Mouse (Mus musculus): ENCODE data around the gene Etl4. TPM values are rescaled to one million over a fixed set of nuclear protein-coding genes. Genes with fewer than 3 reads are reported as not detected.

Etl4 gene
- polyA plus RNA-seq, 1 experiment from 2014 or later, result 5.9 TPM

GRCm38 (mm10) chr2:20520636-20521595 is 611.3 kb downstream of the Etl4 start:
- Histone ChIP-seq H3K4me3 (ENCODE audit: inconsistent target) (no peak overlapping the region), H3K79me2 (ENCODE audit: inconsistent target) (no peaks in the 10 kb centered on the region), H3K36me3 (ENCODE audit: inconsistent target) (no peaks in the 10 kb centered on the region), H3K27ac (no peak overlapping the region)
- 41% methylated on average over 23 of the region's 23 CpGs for WGBS (ENCODE audit: missing documents)

DNA sequence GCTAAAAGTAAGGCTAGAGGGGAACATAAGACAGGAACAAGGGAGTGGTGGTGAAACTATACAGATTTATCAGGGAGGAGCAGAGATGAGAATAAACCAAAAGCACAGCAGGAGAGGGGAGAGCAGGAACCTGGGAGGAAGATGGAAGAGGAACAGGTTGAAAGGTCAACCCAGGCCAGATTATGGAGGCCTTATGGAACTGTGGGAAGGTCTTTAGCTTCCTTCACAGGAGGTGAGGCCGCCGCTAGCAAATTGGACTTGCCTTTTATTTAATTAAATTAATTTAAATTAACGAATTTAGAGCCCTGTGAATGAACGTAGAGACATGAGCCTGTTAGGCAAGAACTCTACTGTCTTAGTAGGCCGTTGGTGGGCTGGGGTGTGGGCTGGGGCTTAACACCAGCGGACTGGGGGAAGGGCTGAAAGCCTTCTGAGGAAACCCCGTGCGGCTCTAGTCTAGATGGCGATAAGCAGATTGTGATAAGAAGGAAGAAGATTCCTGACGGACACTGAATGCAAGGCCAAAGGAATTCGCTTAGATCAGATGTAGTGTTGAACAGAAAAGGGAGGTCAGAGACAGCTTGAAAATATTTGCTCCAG is 612.2 kb downstream of the Etl4 start:
- 89% methylated on average over 10 of the region's 11 CpGs for WGBS (ENCODE audit: missing documents)
- Histone ChIP-seq H3K4me3 (ENCODE audit: inconsistent target) (no peak overlapping the region), H3K27ac (no peak overlapping the region), H3K36me3 (ENCODE audit: inconsistent target) (no peaks in the 10 kb centered on the region), H3K79me2 (ENCODE audit: inconsistent target) (no peaks in the 10 kb centered on the region)

DNA sequence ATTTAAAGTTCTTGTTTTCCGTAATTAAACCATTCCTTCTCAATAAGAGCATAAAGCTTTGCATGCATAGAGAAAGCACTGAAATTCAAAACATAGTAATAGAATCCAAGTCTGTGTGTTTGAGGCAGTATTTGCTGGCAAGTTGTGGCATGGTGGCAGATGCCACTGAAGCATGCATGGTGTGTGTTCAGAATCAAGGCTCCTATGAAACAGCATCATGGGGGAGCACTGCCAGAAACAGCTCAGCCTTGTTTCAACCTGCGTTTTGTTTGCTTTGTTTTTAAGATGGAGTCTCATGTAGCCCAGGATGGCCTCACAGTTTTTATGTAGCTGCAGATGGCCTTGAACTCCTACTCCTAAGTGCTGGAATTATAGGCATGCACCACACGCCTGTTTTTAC is 614.1 kb downstream of the Etl4 start:
- H3K79me2 ChIP-seq (ENCODE audit: inconsistent target), result no peaks in the 10 kb centered on the region
- H3K4me3 ChIP-seq (ENCODE audit: inconsistent target), result no peak overlapping the region
- no peak overlapping the region for H3K27ac ChIP-seq
- H3K36me3 ChIP-seq (ENCODE audit: inconsistent target), result no peaks in the 10 kb centered on the region
- 87% methylated on average over 3 of the region's 3 CpGs for WGBS (ENCODE audit: missing documents)

GRCm38 (mm10) chr2:20525879-20526593 is 616.5 kb downstream of the Etl4 start:
- 72% methylated on average over 4 of the region's 4 CpGs for WGBS (ENCODE audit: missing documents)
- H3K79me2 ChIP-seq (ENCODE audit: inconsistent target), result no peaks in the 10 kb centered on the region
- no peak overlapping the region for H3K4me3 ChIP-seq (ENCODE audit: inconsistent target)
- no peak overlapping the region for H3K27ac ChIP-seq
- H3K36me3 ChIP-seq (ENCODE audit: inconsistent target), result no peaks in the 10 kb centered on the region

GRCm38 (mm10) chr2:20526856-20527255 is 617.3 kb downstream of the Etl4 start:
- Histone ChIP-seq H3K4me3 (ENCODE audit: inconsistent target) (no peak overlapping the region), H3K79me2 (ENCODE audit: inconsistent target) (no peaks in the 10 kb centered on the region), H3K27ac (no peak overlapping the region), H3K36me3 (ENCODE audit: inconsistent target) (no peaks in the 10 kb centered on the region)
- WGBS (ENCODE audit: missing documents), result 92% methylated on average over 3 of the region's 3 CpGs

- Histone ChIP-seq H3K27ac (no peak overlapping the region), H3K4me3 (ENCODE audit: inconsistent target) (no peak overlapping the region), H3K79me2 (ENCODE audit: inconsistent target) (no peaks in the 10 kb centered on the region), H3K36me3 (ENCODE audit: inconsistent target) (no peaks in the 10 kb centered on the region)
- WGBS (ENCODE audit: missing documents), result 39% methylated on average over 3 of the region's 3 CpGs
Observed at GRCm38 (mm10) chr2:20532623-20533022, 623.0 kb downstream of the Etl4 start.

- Histone ChIP-seq H3K27ac (no peak overlapping the region), H3K4me3 (ENCODE audit: inconsistent target) (no peak overlapping the region), H3K36me3 (ENCODE audit: inconsistent target) (no peaks in the 10 kb centered on the region), H3K79me2 (ENCODE audit: inconsistent target) (no peaks in the 10 kb centered on the region)
- WGBS (ENCODE audit: missing documents), result 87% methylated on average over 3 of the region's 6 CpGs
Observed at GRCm38 (mm10) chr2:20537785-20538184, 628.2 kb downstream of the Etl4 start.

DNA sequence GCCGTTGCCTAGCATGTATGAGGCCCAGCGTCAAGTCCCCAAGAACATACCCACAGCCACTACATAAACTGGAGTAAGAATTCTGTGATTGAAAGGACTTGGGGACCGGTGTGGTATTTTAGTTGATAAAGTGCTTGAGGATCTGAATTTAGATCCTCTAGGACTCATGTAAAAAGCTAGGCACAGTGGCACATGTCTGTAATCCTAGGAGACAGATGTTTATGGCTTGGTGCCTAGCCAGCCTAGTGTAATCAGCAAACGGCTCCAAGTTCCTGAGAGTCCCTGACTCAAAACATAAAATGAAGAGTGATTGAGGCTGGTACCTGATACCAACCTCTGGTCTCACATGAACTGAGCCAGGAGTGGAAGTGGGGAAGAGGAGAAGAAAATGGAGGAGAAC is 629.3 kb downstream of the Etl4 start:
- H3K36me3 ChIP-seq (ENCODE audit: inconsistent target), result no peaks in the 10 kb centered on the region
- 87% methylated on average over 4 of the region's 4 CpGs for WGBS (ENCODE audit: missing documents)
- H3K27ac ChIP-seq, result no peak overlapping the region
- no peak overlapping the region for H3K4me3 ChIP-seq (ENCODE audit: inconsistent target)
- H3K79me2 ChIP-seq (ENCODE audit: inconsistent target), result no peaks in the 10 kb centered on the region

GRCm38 (mm10) chr2:20541261-20541660 is 631.7 kb downstream of the Etl4 start:
- Histone ChIP-seq H3K27ac (no peak overlapping the region), H3K4me3 (ENCODE audit: inconsistent target) (no peak overlapping the region), H3K79me2 (ENCODE audit: inconsistent target) (no peaks in the 10 kb centered on the region), H3K36me3 (ENCODE audit: inconsistent target) (no peaks in the 10 kb centered on the region)

DNA sequence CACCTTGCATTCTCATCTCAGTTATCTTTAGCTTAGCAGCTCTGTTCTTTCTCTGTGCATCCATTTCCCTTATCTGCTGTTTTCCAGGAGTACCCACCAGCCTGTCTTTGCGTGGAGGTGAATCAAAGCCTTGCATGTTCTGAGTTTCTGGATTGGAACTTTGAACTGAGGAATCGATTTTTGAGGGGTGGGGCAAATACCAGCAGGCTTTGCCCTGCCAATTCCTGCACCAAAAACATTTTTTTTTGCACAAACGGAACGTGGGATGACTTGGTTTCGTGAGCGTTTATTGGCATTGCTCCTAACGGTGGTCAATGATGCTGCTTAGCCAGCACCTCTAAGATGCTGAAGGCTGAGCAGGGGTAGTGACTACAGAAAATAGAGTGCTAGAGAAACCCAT is 632.7 kb downstream of the Etl4 start:
- Histone ChIP-seq H3K79me2 (ENCODE audit: inconsistent target) (no peaks in the 10 kb centered on the region), H3K27ac (no peak overlapping the region), H3K4me3 (ENCODE audit: inconsistent target) (no peak overlapping the region), H3K36me3 (ENCODE audit: inconsistent target) (no peaks in the 10 kb centered on the region)
- WGBS (ENCODE audit: missing documents), result 84% methylated on average over 7 of the region's 7 CpGs

DNA sequence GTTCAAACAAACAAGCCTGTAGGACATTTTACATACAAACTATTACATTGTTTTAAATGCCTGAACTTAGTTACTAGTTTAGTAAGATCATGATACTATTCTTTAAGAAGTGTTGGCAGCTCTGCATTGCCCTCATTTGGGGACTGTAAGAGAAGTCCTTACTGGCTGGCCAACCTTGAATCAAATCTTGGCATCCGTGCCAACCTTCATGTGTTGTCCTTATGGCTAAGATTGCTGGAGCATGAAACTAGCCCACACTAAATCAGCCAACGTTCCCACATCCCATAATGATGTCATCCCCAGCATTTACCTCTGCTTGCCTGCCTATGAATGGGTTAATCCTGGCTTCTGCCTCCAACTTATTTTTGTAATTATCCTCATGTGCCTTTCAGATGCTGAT is 636.0 kb downstream of the Etl4 start:
- Histone ChIP-seq H3K4me3 (ENCODE audit: inconsistent target) (no peak overlapping the region), H3K36me3 (ENCODE audit: inconsistent target) (no peaks in the 10 kb centered on the region), H3K27ac (no peak overlapping the region), H3K79me2 (ENCODE audit: inconsistent target) (no peaks in the 10 kb centered on the region)
- WGBS (ENCODE audit: missing documents), result 83% methylated on average over 2 of the region's 2 CpGs

- no peaks in the 10 kb centered on the region for H3K36me3 ChIP-seq (ENCODE audit: inconsistent target)
- 38% methylated on average over 11 of the region's 11 CpGs for WGBS (ENCODE audit: missing documents)
- H3K27ac ChIP-seq, result no peak overlapping the region
- no peaks in the 10 kb centered on the region for H3K79me2 ChIP-seq (ENCODE audit: inconsistent target)
- no peak overlapping the region for H3K4me3 ChIP-seq (ENCODE audit: inconsistent target)
Observed at GRCm38 (mm10) chr2:20546496-20547348, 637.1 kb downstream of the Etl4 start.

DNA sequence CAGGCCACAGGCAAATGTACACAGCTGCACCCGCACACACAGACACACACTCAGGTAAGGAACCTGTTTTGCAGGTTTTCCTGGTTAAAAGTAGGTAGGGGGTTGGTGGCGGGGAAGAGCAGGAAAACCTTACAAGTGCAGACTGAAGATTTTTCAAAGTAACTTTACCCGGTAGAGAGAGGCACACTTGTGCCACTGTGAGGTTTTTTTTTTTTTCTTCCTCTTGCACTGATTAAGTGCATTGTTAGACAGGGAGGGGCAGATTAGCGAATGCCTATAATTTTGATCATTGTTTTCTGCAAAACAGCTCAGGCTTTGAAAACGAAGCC is 637.7 kb downstream of the Etl4 start:
- no peak overlapping the region for H3K4me3 ChIP-seq (ENCODE audit: inconsistent target)

More for the DNA sequence above, 637.7 kb downstream of the Etl4 start:
- Histone ChIP-seq H3K27ac (no peak overlapping the region), H3K79me2 (ENCODE audit: inconsistent target) (no peaks in the 10 kb centered on the region), H3K36me3 (ENCODE audit: inconsistent target) (no peaks in the 10 kb centered on the region)
- WGBS (ENCODE audit: missing documents), result 7% methylated on average over 5 of the region's 5 CpGs
